Mouse (Mus musculus) stomach, postnatal 0 days (tissue): ENCODE measurements around the gene Ccna2.

ENCODE experiments used
- CTCF ChIP-seq: IDR thresholded peaks from 2 replicates; pipeline ENCODE4 v1.5.1; 2016; ENCODE audit warnings: antibody characterized with exemption, low read depth, mild to moderate bottlenecking, moderate library complexity
- EP300 ChIP-seq: optimal IDR thresholded peaks from 2 replicates; pipeline ENCODE3; 2016; ENCODE audit warnings: antibody characterized with exemption

- TF ChIP-seq EP300 = no peak
- no peak for TF ChIP-seq CTCF
Observed at GRCm38 (mm10) chr3:36552406-36553047, 19.4 kb downstream of the Ccna2 start, which contains the start of gene Exosc9.
